Mouse (Mus musculus) hindbrain, embryonic 12.5 days (tissue): ENCODE data around the gene Lsm5. TPM values are rescaled to one million over a fixed set of nuclear protein-coding genes. Genes with fewer than 3 reads are reported as not detected.

Experiments used
- ATAC-seq: fragments of 200-750 bp; cut with Nextera tagmentation; 2 replicates; pipeline ENCODE4 v1.8.0; 2017; ENCODE audit warnings: moderate TSS enrichment; ENCODE audit not compliant: low FRiP score
- H3K27ac ChIP-seq: fragments of 300-500 bp; sonication (generic); 2 replicates; pipeline ENCODE4 v1.5.1; 2016; ENCODE audit warnings: mild to moderate bottlenecking
- H3K27me3 ChIP-seq: fragments of 300-500 bp; sonication (generic); 2 replicates; pipeline ENCODE4 v1.6.1; 2016; ENCODE audit warnings: mild to moderate bottlenecking
- H3K36me3 ChIP-seq: fragments of 300-500 bp; sonication (generic); 2 replicates; pipeline ENCODE4 v1.6.1; 2016; ENCODE audit warnings: mild to moderate bottlenecking
- H3K4me1 ChIP-seq: fragments of 300-500 bp; sonication (generic); 2 replicates; pipeline ENCODE4 v1.6.1; 2016
- H3K4me2 ChIP-seq: fragments of 300-500 bp; sonication (generic); replicated peaks from 2 replicates; pipeline ENCODE4 v1.6.1; 2016; ENCODE audit warnings: mild to moderate bottlenecking
- H3K4me3 ChIP-seq: fragments of 300-500 bp; sonication (generic); 2 replicates; pipeline ENCODE4 v1.5.1; 2016; ENCODE audit warnings: mild to moderate bottlenecking
- H3K9ac ChIP-seq: fragments of 300-500 bp; sonication (generic); 2 replicates; pipeline ENCODE4 v1.6.1; 2016; ENCODE audit warnings: mild to moderate bottlenecking, moderate library complexity
- H3K9me3 ChIP-seq: fragments of 300-500 bp; sonication (generic); replicated peaks from 2 replicates; pipeline ENCODE4 v1.6.1; 2016; ENCODE audit warnings: mild to moderate bottlenecking
- WGBS: fragments of 180-500 bp; shearing (Covaris S2); methylation state at CpG from one replicate; pipeline ENCODE4 v1.1.7; 2016; 5-methylcytosine and 5-hydroxymethylcytosine counted together
- polyA plus RNA-seq: library from polyadenylated mRNA; unstranded; fragments of >200 nt; fragmentation: Nextera tagmentation; extraction: Ambion mirVana; gene quantifications from 2 replicates; pipeline ENCODE4 v1.2.1, GENCODE M21; 2016

Gene Lsm5
- 142 and 150 TPM in 2 replicates for polyA plus RNA-seq

DNA sequence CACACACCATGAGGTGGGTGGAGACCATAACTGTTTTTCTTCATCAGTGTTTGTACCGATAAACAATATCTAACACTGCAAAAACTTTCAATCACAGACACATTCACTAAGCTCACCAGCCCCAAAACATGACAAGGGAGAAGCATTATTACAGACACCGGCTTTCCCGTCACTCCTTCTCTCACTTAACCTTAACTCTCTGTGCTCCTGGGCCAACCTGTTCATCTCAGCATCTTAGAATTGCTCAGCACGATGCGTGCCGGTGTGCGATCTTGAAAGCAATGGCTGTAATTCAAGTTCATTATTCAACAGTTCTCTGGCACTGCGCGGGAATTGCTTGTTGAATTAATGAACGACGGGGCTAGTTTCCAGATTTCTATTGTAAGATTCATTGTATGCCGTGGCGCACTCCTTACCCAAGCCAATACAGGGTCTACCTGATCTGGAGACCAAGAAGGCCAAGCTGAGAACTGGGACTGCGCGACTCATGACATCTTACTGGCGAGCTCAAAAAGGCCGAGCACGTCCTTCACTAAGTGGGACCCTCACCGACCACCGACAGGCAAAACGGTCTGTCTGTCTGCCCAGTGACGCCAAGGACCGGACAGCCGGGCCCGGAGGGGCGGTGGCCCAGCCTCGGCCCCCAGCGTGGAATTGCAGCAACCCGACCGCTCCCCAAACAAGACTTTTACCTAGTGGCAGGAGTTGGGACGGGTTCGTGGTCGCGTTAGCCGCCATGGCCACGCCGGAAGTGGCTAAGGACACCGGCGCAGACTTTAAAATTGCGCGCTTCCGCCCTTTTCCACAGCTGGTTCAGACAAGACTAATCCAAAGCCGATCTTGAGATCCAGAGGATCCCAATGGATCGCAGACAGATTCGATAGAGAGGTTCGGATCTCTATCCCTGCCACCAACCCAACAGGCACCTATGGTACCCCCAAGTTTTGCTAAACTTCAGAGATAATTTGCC lies at the start of gene Lsm5:
Gene Lsm5 (minus strand): TSS at position 780 of the 970 bp plus-strand sequence.
- Histone ChIP-seq H3K4me1 (peaks cover 7% of the 10 kb centered on the region), H3K36me3 (peaks cover 3% of the 10 kb centered on the region; the same call in 1 of the 2 replicates), H3K27me3 (no peaks in the 10 kb centered on the region), H3K9me3 (no peaks in the 10 kb centered on the region), H3K9ac (peak within 1 kb of the TSS; percentile 67), H3K27ac (0 out of 2 replicates have a peak within 1 kb of the TSS, but pooled peaks have one; percentile 35), H3K4me2 (peak within 1 kb of the TSS; percentile 92), H3K4me3 (peak within 1 kb of the TSS; percentile 70)
- under 1% methylated on average over 46 of the region's 46 CpGs for WGBS
- ATAC-seq = peak; percentile 92

DNA sequence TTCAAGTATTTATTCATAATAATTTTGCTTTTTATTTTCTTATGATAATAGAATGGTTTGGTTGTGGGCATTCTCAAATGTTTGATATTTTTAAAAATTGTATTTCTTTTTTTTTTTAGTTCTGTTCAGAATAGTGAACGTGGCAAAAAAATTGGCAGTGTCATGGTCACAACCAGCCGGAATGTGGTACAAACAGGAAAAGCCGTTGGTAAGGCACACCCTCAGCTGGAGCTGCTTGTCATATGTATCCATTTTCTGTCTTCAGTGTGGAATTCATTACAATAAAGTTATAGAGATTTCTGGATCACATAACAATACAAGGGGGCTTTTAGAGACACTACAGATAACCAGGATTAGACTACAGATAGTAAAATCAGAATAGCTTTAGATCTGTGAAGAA lies 49.2 kb upstream of the Lsm5 start:
- Histone ChIP-seq H3K36me3 (peaks cover 43% of the 10 kb centered on the region), H3K4me1 (no peaks in the 10 kb centered on the region), H3K4me3 (no peak overlapping the region), H3K9me3 (no peaks in the 10 kb centered on the region), H3K27me3 (no peaks in the 10 kb centered on the region), H3K27ac (no peak overlapping the region), H3K9ac (no peak overlapping the region), H3K4me2 (no peak overlapping the region)
- no peak for ATAC-seq
- 94% methylated on average over 3 of the region's 3 CpGs for WGBS

DNA sequence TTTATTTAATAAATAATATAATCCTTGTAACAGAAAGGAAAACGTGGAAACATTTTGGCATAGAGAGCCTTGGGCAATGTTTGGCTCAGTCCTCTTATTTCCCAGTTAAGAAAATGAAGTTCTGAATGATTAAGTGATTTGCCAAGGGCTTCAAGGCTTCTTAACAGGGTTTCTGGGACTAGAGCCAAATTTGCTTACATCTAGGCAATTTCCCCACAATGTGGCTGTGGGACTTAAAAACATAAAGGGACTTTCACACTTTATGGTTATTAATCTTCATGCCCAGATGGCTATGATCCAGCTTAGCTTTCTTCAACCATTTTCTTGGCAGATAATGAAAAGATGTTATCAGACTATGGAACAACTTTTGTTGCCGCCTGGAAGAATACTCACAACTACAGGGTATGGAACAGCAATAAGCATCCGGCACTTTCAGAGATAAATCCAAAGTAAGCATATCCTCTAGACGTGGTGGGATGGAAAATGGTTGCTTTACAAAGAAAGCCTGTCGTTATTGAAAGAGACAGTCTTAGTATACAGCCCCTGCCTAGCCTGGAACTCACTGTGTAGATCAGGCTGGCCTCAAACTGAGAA lies 41.5 kb upstream of the Lsm5 start:
- WGBS = 87% methylated on average over 5 of the region's 5 CpGs
- no peaks in the 10 kb centered on the region for H3K27me3 ChIP-seq
- no peak for ATAC-seq
- H3K4me1 ChIP-seq = no peaks in the 10 kb centered on the region
- no peak overlapping the region for H3K4me2 ChIP-seq
- H3K4me3 ChIP-seq = no peak overlapping the region
- H3K9me3 ChIP-seq = no peaks in the 10 kb centered on the region
- peaks cover 26% of the 10 kb centered on the region for H3K36me3 ChIP-seq
- no peak overlapping the region for H3K27ac ChIP-seq
- no peak overlapping the region for H3K9ac ChIP-seq

DNA sequence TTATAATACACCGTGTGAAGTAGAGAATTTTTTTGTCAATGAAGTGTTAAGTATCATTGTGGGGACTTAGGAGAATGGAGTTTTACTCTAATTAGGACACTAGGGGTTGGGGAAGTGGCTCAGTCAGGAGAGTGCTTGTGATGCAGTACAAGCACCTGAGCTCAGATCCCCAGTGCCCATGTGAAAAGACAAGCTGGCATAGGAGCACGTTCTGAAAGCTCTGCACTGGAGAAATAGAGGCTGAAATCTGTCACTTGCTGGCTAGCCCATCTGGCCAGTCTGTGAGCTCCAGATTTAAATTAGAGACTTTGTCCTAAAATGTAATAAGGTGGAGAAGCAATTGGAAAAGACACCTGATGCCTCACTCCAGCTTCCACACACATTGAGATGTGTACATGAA lies 28.0 kb upstream of the Lsm5 start:
- Histone ChIP-seq H3K27me3 (no peaks in the 10 kb centered on the region), H3K4me2 (no peak overlapping the region), H3K9ac (no peak overlapping the region), H3K4me1 (no peaks in the 10 kb centered on the region), H3K4me3 (no peak overlapping the region), H3K36me3 (peaks cover 63% of the 10 kb centered on the region), H3K9me3 (no peaks in the 10 kb centered on the region), H3K27ac (no peak overlapping the region)
- ATAC-seq = no peak
- 82% methylated on average over 2 of the region's 2 CpGs for WGBS

DNA sequence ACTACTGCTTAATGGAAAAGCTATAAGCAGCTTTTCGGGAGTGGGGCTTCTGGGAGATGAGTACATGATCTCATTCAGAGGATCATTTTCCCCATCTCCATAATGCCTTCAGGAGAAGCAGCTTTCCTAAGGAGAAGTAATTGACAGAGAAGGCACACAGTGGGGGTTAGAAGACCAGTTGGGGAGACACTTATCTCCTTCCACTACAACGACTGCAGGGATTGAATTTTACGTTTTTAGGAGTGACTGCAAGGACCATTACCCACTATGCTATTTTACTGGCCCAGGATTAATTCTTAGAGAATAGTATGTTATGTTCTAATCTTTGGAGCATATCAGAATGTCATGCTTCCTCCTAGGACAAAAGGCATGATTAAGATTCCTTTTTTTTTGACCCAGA lies 16.4 kb upstream of the Lsm5 start:
- Histone ChIP-seq H3K36me3 (peaks cover 13% of the 10 kb centered on the region), H3K27me3 (no peaks in the 10 kb centered on the region), H3K4me3 (no peak overlapping the region), H3K27ac (no peak overlapping the region), H3K9ac (no peak overlapping the region), H3K9me3 (no peaks in the 10 kb centered on the region), H3K4me1 (peaks cover 7% of the 10 kb centered on the region), H3K4me2 (no peak overlapping the region)
- WGBS = 75% methylated on average over 3 of the region's 3 CpGs
- ATAC-seq = no peak

DNA sequence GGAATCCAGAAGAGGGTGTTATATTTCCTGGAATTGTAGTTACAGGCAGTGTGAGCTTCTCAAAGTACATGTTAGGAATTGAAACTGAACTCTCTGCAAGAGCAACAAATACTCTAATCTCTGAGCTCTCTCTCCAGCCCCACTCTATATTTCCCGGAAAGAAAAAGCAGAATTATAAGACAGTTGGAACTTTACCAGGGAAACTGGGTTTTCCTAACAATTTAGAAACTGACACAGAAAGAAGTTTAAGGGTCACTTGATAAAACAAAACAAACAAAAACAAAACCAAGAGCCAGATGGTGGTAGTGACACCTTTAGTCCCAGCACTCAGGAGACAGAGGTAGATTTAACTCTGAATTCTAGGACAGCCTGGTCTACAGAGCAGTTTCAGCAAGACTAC lies 14.6 kb upstream of the Lsm5 start:
- Histone ChIP-seq H3K9me3 (no peaks in the 10 kb centered on the region), H3K4me2 (no peak overlapping the region), H3K36me3 (peaks cover 8% of the 10 kb centered on the region), H3K4me1 (peaks cover 7% of the 10 kb centered on the region), H3K9ac (no peak overlapping the region), H3K27me3 (no peaks in the 10 kb centered on the region), H3K4me3 (no peak overlapping the region), H3K27ac (no peak overlapping the region)
- 100% methylated on average over 1 of the region's 1 CpGs for WGBS
- ATAC-seq = no peak

DNA sequence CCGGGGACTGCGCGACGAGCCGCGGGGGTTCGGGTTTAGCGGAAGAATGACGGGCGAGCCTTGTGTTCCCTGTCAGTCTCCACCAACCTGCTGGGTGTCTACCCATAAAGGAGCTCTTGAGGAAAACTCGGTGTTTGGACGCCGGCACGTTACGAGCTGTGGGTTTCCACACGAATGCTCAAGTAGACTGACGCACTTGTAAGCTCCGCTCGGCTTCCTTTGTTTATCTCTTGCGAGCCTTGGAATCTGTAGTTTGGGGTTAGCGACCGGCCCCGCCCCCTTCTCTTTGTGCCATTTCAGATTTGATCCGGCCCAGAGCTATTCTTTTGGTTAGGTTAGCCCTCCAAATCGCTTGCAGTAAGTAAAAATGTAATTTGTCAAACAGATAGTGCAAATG lies 10.8 kb upstream of the Lsm5 start:
- Histone ChIP-seq H3K9me3 (no peaks in the 10 kb centered on the region), H3K27me3 (no peaks in the 10 kb centered on the region), H3K4me2 (peak overlapping the region; percentile 48), H3K9ac (peak overlapping the region; percentile 80), H3K36me3 (no peaks in the 10 kb centered on the region), H3K4me1 (peaks cover 7% of the 10 kb centered on the region), H3K4me3 (peak overlapping the region; percentile 75), H3K27ac (peak overlapping the region; percentile 96)
- WGBS = 1% methylated on average over 25 of the region's 25 CpGs
- ATAC-seq = peak; percentile 71

GRCm38 (mm10) chr6:56714574-56715269 lies 10.2 kb upstream of the Lsm5 start, which contains the start of gene Avl9:
Gene Avl9, plus strand, starts transcription at chr6:56714899.
- Histone ChIP-seq H3K9me3 (no peaks in the 10 kb centered on the region), H3K4me2 (peak within 1 kb of the TSS; percentile 48), H3K27me3 (no peaks in the 10 kb centered on the region), H3K27ac (peak within 1 kb of the TSS; percentile 96), H3K4me1 (peaks cover 7% of the 10 kb centered on the region), H3K9ac (peak within 1 kb of the TSS; percentile 80), H3K4me3 (peak within 1 kb of the TSS; percentile 75), H3K36me3 (no peaks in the 10 kb centered on the region)
- WGBS = under 1% methylated on average over 58 of the region's 64 CpGs
- peak; percentile 97 for ATAC-seq

DNA sequence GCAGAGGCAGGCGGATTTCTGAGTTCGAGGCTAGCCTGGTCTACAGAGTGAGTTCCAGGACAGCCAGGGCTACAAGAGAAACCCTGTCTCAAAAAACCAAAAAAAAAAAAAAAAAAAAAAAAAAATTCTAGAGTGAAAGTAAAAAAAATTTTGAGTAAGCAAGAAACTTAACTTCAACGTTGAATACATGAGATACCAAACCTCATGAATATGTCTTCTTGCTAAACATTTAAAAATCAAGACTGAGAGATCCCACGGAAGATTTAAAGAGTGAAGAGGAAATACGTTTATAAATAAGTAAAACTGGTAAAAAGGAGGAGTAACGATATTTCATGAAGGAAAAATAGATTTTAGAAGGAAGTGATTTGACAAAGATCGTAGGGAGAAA lies 9.7 kb upstream of the Lsm5 start:
- peak overlapping the region; percentile 48 for H3K4me2 ChIP-seq
- H3K27ac ChIP-seq = peak overlapping the region; percentile 96; the same call in 1 of the 2 replicates
- 48% methylated on average over 7 of the region's 7 CpGs for WGBS
- ATAC-seq = no peak
- peaks cover 7% of the 10 kb centered on the region for H3K4me1 ChIP-seq
- no peak overlapping the region for H3K9ac ChIP-seq
- peak overlapping the region; percentile 75 for H3K4me3 ChIP-seq
- H3K9me3 ChIP-seq = no peaks in the 10 kb centered on the region
- H3K36me3 ChIP-seq = no peaks in the 10 kb centered on the region
- no peaks in the 10 kb centered on the region for H3K27me3 ChIP-seq

DNA sequence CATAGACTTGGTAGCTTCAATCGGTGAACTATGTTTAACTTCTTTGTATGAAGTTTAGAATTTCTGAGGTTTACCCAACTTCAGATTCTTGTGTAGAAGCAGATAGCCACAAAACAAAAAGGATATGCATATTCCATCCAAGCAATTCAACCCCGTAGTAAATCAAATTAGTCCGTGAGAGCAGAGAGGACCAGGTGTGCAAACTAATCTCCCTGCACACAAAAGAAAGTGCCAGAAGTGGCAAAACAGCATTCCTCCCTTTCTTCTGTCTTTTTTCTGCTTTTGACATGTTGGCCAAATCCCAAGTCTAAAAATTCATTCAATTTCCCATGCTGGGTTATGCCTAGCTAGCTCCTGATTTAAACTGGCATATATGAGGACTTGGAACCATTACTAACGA lies 12.1 kb downstream of the Lsm5 start:
- ATAC-seq = no peak
- no peak overlapping the region for H3K4me3 ChIP-seq
- WGBS = 85% methylated on average over 4 of the region's 4 CpGs

DNA sequence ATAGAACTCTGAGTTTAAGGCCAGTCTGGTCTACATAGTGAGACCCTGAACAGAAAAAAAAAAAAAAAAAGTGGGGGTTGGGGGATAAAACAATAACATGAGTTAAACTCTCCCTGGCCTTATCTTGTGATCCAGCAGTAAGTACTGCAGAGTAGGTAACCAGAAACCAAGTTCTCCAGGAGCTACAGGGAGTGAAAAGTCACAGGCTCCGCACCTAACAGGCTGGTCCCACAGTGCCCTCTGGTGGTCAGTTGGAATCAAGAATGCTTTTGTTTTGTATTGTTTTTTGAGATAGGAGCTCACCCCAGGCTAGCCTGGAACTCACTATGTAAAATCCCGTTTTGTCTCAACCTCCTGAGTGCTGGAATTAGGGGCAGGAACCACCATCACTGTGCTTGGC lies 13.3 kb downstream of the Lsm5 start:
- Histone ChIP-seq H3K27ac (no peak overlapping the region), H3K9ac (no peak overlapping the region), H3K27me3 (no peaks in the 10 kb centered on the region), H3K9me3 (no peaks in the 10 kb centered on the region), H3K36me3 (no peaks in the 10 kb centered on the region), H3K4me2 (no peak overlapping the region), H3K4me1 (no peaks in the 10 kb centered on the region), H3K4me3 (no peak overlapping the region)
- ATAC-seq = peak; percentile 52; the same call in 1 of the 2 replicates
- 2% methylated on average over 2 of the region's 2 CpGs for WGBS

More for the DNA sequence above, 12.1 kb downstream of the Lsm5 start:
- Histone ChIP-seq H3K36me3 (no peaks in the 10 kb centered on the region), H3K27ac (no peak overlapping the region), H3K4me2 (no peak overlapping the region), H3K27me3 (no peaks in the 10 kb centered on the region), H3K9me3 (no peaks in the 10 kb centered on the region), H3K4me1 (no peaks in the 10 kb centered on the region), H3K9ac (no peak overlapping the region)

DNA sequence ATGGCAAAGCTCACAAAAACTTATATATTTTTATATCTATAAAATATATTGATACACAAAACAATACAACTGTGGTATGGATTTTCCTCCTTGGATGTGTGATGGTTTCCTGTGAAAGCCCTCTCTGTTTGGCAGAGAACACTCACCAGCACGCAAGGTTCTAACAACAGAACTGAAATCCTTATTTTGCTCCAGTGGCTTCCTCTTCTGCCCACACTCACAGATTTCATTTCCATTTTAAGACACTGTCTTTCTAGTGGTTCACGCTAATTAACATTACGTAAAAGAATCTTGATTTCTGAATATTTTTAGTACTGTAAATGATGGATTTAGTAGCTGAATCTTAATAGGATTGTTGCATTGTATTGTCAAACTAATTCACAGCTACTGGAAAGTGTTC lies 16.3 kb downstream of the Lsm5 start:
- Histone ChIP-seq H3K27me3 (no peaks in the 10 kb centered on the region), H3K4me1 (0 out of 2 replicates have a peak, but pooled peaks cover 4% of the 10 kb centered on the region), H3K9ac (no peak overlapping the region), H3K36me3 (no peaks in the 10 kb centered on the region), H3K27ac (no peak overlapping the region), H3K9me3 (no peaks in the 10 kb centered on the region), H3K4me2 (no peak overlapping the region), H3K4me3 (no peak overlapping the region)
- 93% methylated on average over 3 of the region's 3 CpGs for WGBS
- no peak for ATAC-seq
